Mouse (Mus musculus): ENCODE data around the gene Dennd6a.
"Not testable (repeated sequence)": the region's sequence is repeated elsewhere in the genome, so short reads cannot be mapped to it uniquely, and the experiment has no call there.

Dennd6a gene

DNA sequence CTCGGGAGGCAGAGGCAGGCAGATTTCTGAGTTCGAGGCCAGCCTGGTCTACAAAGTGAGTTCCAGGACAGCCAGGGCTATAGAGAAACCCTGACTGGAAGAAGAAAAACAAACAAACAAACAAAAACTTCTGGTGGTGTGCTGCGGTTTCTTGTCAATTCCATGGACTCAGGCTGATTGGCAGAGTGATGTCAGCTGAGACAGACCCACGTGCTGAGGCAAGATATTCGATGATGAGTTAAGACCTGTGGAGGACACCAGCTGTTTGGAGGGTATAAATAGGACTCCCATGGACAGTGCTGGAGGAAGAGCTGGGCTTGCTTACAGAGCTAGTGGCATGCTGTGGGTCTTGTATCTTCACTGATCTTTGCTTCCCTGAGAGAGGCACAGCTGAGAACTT lies at the start of gene Dennd6a:
Gene Dennd6a, plus strand, starts transcription at position 301 of the 400 bp plus-strand sequence.
- in situ Hi-C loops (cut with MboI): not testable (repeated sequence)

DNA sequence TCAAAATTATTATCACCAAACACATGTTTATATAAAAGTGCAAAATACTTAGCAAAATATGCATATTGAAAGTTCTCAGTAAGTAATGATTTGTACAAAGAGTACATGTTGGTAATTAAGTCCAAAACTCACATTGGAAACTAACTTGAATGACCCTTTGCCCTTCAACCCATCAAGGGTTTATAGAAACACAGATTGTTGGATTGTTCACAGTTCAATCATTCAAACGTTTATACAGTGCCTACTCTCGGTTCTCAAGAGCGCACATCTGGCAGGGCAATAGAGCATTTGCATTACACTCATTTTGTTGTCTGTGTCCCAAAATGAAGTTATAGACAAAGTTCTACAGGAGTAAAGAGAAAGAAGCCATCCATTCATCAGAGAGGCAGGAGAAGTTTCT lies 47.7 kb upstream of the Dennd6a start:
- in situ Hi-C loops (cut with MboI): no loop called here

DNA sequence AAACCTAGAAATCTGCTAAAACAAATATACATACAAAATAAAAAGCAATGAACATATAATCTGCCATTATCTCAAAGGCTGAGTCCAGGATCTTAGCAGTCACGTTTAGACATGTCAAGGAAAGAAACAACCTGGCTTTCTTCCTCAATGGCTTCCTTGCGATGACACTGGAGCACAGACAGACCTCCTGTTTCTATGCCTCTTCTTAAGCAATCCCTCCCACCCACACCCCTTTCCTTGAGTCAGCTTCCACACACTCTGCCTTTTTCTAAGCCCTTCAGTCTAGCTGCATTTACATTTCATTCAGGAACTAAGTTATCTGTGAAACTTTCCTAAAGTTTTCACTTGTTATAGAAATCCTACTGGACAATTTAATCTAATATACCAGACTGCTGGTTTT lies 45.4 kb upstream of the Dennd6a start:
- in situ Hi-C loops (cut with MboI): no loop called here

DNA sequence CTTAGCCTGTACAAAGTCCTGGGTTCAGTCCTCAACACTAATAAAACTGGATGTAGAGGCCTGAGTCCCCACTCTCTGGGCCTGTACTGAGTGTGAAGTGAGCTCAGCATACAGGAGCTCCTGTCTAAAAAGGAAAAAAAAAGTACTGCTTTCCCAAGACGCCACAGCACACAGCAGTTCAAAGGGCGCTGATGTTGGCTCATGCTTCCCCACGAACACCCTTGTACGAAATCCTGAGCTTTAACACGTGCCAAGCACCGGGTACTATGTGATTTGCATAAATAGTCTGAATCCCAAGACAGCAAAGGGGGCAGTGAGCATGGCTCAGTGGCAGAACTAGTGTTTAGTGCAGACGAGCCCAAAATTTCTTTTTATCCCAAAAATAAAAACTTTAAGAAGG lies 43.3 kb upstream of the Dennd6a start:
- in situ Hi-C loops (cut with MboI): no loop called here

DNA sequence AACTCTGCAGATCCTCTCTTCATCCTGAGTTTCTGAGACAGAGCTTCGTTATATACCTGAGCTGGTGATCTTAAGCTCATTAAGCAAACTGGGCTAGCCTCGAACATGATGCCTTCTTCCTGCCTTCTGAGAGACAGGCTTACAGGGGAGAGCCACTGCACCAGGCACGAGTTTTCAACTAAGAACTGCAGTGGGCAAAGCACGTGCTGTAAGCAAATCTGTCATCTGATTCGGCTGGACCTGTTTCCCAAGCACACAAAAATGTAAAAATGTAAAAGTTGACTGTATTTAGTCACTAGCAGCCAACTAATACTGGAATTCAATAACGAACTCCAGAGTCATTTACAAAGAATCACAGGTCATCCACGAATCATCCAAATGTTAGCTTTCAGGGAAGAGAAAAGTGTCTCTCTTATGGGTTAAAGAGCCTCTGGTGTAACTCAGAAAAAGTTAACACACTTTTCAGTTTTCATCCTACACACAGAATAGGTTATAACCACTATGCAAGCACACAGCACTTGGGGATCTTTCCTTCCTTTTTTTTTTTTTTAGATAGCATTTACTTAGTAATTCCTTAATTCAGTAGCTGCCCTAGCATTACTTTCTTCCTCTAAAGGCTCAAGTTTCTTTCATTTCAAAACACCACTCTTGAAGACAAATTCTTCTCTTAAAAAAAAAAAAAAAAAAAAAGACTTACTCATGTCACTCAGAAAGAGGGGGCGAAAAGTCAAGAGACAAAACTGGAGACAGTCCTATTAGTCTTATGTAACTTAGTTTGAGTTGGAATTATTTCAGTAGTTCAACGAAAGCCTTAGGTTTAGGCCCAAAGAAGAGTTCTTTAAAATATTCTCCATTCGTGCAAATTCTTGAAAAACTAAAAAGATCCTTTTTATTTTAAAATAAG lies 42.0 kb upstream of the Dennd6a start:
- in situ Hi-C loops (cut with MboI): no loop called here

DNA sequence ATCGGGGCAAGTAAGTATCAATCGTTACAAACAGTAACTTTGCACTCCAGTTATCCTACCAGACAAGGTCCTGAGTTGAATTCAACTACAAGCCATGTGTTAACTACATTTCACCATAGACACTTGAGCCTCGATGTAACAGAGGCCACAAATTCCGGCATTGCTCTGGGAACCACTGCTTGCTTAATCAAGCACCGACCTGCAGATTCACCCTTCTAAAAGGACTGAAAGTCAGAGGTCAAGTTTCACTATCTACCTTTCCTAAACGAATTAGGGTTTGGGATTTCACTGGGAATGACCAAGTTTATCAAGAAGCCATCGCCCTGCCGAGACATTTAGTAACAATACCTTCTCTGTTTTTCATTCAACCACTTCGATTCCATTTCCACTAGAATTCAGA lies 40.9 kb upstream of the Dennd6a start:
- in situ Hi-C loops (cut with MboI): no loop called here

DNA sequence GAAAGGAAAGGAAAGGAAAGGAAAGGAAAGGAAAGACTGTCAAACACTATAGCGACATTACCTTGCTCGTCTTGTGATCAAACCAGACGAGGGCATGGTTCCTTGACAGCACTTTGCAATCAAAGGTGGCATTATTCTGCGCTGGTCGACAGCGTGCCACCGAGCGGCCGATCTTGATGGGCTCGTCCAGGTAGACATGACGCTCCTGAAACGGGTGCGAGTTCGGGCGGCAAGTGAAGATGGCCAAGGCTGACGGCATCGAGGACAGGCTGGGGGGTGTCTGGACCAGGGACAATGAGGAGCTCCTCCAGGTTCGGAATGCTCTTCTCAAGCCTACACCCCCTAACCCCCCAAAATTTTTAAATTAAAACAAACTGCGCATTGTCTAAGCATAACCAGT lies 40.4 kb upstream of the Dennd6a start:
- in situ Hi-C loops (cut with MboI): no loop called here

DNA sequence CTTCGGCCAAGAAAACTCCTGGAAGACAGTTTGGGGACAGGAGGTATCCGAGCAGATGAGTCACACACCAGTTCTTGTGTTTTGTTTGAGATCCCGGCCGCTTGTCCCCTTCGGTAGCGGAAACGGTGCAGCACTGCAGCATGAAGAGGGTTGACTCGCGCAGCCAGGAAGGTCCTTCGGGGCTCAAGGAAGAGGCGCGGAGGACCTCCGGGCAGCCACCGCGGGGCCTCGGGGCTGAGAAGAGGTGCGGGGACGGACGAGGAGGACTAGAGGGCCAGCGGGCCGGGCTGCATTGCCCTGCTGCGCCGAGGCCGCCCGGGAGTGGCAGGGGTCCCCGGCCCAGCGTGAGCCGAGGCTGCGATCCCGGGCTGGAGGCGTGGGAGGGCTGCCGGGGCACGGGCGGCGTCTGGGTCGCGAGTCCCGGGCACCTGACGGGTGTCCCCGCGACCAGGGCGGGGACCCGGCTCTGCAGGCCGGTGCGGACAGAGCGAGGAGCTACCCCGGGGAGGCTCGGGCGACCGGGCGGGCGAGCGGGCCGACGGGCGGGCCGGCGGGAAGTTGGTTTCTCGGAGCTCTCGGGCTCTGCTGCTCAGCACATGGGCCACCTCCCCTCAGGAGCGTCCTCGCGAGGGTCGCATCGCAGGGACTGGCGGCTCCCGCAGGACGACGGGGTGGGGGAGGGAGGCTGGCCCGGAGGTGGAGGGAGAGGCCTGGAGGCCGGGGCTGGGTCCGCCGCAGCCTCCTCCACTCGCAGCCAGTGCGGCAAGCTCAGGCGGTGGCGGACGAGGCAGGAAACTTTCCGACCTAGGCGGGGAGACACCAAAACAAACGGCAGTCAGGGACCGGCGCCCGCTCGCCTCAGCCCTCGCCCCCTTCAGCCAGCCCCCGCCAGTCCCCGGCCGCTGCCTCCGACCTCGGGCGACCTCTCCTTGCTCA lies 39.6 kb upstream of the Dennd6a start:
- in situ Hi-C loops (cut with MboI): no loop called here

DNA sequence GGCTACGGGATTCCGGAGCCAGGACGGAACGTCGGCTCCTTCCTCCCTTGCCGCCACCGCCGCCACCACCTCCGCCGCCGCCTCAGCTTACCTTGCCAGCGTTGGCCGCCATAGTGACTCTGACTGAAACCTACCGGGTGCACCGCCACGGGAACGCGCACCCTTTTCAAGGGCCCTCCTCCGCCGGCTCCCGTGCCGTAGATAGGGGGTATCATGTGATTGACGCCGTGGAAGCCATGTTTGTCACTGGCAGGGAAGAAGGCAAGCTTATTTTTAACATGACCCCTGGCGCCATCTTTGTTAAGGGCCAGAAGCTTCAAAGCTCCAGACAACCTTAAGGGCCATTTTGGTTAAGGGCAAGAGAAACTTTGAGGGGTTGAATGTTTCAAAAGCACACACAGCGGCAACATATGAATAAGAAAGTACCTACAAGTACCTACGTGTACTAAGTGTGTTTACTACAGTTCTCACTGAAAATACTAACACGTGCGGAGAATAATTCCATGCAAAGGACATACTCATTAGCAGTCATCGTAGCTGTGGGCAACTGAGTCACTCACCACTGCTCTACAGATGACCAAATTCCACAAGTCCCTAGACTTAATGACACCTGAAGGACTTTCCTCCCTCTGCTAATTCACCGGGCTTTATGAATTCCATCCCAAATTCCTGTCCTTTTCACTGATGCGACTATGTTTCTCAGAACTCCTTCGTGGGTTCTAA lies 38.7 kb upstream of the Dennd6a start, which contains the start of gene Slmap:
Gene Slmap, minus strand, starts transcription at position 175 of the 723 bp plus-strand sequence.
- in situ Hi-C loops (cut with MboI): no loop called here

DNA sequence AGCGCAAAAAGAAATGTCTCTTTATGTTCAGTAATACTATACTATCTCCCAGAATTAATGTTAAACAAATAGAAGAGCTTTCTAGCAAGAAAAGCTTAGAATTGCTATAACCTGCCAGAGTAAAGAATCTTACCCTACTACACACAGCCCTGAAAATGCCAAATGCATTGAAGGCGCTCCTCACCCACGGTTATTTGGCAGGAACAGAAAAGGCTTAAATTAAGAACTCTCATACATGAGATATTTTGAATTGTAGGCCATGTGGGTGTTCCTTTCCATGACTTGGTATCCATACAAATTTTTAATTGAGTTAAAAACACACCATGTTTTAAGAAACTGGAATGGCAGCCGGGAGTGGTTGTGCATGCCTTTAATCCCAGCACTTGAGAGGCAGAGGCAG lies 34.4 kb upstream of the Dennd6a start:
- in situ Hi-C loops (cut with MboI): no loop called here

DNA sequence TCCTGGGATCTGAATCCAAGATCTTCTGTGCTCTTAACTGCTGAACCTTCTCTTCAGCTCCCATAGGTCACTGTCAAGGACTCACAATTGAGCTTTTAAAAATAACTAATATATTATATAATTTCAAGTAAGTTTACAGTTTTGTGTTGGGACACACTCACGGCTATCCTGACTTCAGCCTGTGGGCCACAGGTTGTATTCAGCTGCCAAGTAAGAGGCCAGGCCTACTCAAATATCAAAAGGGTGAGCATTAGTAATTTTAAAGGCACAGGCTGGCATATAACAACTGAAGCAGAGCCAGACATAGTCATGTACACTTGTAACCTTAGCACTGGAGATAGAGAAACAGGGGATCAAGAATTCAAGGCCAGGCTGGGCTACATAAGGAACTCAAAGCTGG lies 33.1 kb upstream of the Dennd6a start:
- in situ Hi-C loops (cut with MboI): no loop called here

DNA sequence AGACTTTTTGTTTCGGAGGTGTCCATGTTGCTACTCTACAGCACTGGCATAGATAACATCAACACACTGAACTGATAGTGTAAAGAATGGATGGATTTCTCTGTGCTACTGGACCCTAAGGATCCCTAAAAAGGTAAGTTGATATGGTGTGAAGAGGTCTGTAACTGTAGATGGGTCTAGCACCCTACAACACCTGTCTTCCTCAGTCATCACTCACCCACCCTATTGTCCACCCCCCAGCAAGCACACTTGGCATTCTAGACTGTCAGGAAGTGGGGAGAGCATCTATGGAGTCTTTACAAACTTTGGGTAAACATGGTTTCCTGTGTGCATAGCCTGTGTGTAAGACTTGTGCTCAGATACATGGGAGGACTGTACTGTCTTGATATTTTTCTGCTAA lies 31.5 kb upstream of the Dennd6a start:
- in situ Hi-C loops (cut with MboI): no loop called here

DNA sequence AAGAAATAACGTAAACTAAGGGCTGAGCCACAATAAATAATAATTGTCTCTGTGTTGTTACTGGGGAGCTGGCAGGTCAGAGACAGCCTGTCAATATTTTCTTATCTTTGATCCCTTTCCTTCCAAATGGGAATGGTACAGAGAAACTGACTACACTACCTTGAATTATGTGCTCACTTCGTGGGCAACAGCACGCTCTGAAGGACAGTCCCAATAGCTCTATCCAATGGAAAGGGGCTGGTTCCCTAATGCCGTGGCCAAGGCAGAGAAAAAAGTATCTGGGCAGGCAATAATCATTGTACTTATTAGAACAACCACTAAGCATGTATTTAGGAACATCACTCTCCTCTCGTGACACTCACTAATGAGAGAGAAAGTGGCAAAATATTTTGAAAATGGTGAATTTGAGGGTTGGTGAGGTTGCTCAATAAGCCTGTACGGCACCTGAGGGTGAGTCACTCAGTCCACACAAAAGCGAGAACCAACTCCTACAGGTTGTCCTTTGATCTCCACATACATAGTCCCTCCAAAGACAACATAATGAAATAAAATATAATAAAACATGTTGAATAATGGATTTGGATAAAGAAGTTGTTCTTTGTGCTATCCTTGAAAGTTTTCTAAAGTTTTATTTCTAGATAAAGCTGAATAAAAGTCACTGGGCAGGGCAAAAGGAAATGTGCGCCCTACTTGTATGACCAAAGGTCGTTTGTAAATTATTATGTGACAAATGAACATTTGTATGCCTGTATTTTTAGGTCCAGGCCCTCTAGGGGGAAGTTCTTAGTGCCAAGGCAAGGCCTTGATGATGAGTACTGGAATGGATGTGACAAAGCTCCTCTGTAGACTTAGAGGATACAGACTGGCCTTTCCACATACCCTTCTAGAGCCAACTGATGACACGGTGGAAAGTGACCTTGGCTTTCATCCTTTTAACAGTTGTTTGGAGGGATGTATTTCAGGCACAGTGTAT lies 25.9 kb upstream of the Dennd6a start:
- in situ Hi-C loops (cut with MboI): no loop called here

DNA sequence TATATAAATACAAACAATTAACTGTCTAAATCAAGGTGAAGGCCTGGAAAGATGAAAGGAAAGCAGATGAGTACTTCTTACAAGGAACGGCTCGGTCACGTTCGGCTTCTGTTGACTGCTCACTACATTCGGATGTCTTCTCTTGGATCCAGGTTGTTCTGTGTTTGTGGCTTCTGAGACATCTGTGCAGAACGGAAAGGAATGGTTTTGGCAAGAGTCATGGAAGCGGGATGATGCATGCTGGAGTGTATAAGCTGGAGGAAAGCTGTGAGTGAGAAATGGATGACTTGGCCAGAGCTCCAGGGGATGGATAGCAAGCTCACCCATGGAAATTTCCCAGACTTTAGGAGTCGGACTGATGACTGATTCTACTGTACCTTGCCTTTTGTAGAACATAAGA lies 22.9 kb upstream of the Dennd6a start:
- in situ Hi-C loops (cut with MboI): no loop called here

DNA sequence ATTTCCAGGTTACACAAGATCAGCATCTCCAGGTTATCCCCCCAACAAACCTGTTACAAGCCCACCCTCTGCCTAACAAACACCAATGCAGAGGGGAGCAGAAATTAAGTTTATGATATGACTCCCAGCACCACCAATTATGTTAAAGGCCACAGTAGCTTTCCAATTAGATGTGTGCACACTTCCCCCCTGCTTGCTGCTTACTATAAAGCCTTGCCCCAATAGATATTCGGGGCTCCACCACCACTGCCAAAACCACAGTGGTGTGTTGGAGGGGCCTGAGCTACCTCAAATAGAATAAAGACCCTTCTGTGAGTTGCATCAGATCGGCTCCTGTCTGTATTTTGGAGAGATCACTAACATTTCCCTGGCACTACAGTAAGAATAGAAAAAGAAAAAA lies 21.2 kb upstream of the Dennd6a start:
- in situ Hi-C loops (cut with MboI): no loop called here

DNA sequence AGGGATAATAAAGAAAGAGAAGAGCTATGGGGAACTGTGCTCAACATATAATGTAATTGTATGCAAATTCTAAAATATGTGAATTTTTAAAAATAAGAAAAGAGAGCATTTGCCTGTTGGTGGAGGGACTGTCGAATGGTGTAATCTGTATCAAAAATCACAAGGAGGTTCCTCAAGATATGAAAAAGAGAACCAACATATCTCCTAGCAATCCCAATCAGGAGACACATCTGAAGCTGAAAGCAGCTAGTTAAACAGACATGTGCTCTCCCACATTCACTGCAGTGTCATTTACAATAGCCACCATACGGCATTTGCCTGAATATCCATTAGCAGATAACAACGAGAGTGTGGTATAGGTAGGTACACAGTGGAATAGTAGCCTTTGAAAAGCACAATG lies 20.8 kb upstream of the Dennd6a start:
- in situ Hi-C loops (cut with MboI): no loop called here

DNA sequence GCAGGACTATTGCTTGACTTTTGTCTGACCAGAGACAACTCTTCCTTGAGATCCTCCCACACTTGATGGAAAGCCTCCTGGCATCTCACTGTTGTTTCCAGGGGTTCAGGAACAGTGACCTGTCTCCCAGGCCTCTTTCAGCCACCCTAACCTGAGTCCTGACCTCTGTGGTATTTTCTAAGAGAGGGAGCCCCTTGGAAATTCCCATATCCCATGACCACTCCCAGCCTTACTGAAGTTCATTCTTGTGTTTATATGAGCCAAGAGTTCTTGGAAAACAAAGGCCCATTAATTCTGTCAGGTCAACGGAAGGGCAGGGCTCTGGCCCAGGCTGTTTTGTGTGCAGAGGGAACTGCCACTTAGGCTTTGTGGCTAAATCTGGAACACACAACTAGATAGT lies 16.1 kb upstream of the Dennd6a start:
- in situ Hi-C loops (cut with MboI): no loop called here

DNA sequence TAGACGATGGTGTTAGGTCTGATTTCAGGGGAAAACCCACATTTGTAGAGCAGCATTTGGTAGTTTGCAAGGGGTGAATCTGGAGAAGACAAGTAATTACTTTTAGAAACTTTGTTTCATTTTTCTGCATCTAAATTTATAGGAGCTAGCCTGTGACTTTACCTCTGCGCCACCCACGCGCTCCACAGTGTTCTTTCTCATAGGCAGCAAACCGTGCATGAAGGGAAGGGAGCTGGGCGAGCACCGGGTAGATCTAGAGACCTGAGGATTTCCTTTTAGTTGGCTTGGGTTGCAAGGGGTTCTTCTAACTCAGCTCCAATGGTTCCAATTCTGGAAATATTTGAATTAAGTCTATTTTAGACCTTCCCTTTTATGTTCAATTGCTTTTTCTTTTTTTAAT lies 15.1 kb upstream of the Dennd6a start:
- in situ Hi-C loops (cut with MboI): no loop called here

DNA sequence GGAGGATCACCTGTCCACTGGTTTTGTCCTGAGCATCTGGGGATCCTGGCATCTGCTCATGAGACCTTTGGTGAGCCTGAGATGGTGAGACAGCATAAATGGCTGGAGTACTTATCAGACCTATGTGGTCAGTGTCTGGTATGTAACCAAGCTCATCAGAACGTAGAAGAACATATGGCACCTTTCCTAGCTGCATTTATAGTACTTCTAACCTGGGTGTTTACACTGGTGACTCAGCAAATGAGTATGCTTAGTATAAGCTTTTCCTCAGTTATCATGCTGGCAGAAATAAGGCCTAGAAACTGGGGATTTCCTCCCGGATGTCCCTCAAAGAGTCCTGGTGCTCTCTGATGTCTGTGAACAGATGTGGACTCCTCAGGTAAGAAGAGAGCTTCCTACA lies 11.4 kb upstream of the Dennd6a start:
- in situ Hi-C loops (cut with MboI): no loop called here

DNA sequence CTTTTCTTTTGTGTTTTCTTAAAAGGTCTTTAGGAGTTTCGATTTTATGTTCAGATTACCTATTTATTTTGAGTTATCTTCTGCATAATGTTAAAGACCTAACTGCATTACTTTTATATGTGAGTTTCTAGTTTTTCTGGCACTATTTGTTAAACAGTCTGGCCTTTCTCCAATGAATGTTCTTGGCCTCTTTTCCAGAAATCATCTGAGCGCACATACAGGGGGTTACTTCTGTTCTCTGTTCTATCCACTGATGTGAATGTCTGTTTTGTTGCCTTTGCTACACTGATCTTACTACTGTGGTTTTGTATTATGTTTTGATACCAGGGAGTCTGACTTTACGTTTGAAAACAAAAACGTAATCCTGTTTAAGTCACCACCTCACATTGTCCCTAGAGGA lies 3.8 kb upstream of the Dennd6a start:
- in situ Hi-C loops (cut with MboI): no loop called here

All from mature B cell (primary cell).